Mouse (Mus musculus) spleen, postnatal 14 days (tissue): ENCODE results near the gene Ints11.

Source experiments
- DNase-seq, 2 experiments: peaks; one replicate each; pipeline ENCODE4 v3.0.0; 2021 to 2022; ENCODE audit warnings: low spot score in 2 of 2

Gene Ints11

DNA sequence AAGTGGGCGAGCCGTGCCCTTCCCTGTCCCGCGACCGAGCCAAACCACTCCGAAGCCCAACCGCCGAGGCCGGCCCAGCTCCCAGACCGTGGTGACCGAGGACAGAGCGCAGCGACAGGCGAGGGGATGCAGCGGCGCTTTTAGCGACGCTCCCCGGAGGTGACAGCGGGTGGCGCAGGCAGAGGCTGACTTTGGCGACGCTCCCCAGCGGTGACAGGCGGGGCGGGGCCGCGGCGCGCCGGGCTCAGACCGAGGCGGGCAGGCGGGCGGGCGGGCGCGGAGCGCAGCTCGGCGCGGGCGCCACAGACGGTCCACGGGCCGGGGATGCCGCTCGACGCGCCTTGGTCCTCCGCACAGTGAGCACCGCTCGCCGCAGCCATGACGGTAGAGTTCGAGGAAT lies 22.7 kb downstream of the Ints11 start:
- DNase-seq, result peak; percentile 74 to 82

DNA sequence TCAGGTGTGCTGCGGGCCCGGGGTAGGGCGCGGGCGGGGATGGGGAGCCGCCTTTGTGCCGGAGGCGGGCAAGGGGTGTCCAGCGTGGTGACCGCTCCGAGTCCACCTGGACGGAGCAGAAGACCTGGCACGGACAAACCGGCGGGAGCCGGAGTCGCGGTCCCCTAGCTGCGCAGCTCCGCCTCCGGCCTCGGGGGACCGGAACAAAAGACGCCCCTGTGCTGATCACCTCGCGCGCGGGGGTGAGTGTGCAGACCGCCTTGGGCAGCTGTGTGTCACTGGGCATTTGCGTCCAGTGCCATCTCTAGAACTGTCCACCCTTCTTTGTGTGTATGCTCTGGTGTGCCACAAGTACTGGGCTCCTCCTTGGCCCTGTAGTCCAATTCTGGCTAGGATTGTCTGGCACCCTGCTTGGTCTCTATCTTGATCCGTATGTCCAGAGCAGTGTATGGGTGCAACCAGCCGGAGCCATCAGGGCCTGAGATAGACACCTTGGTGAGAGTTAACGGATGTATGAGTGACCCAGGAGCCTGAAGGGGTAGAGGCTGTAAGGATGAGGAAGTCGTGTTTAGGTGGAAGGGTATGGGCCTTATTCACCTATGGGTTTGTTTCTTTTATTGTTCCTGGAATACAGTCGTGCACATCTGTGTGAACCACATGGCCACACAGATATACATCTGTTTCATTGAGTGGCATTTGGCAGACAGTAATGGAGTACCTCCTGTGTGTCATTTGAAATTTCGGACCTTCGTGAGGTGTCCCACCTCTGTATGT lies 23.3 kb downstream of the Ints11 start:
- peak; percentile 25 to 50 for DNase-seq

DNA sequence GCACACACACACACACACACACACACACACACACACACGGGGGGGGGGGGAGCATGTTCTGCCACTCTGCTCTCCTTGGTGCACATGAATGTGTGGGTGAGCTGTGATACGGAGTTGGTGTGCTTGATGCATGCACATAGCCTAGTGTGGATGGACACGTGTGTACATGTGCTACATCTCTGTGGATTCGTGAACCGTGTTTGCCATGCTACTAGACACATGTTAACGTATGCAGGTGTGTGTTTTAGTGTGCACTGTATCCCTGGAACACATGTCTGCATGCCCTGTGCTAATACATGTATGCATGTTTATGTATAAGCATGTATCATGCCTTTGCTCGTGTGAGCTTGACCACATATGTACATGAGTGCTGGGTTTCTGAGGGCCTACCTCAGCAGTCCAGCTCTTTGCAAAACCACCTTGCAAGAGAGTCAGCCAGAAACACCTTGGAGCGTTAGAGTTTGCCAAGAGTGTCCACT lies 23.9 kb downstream of the Ints11 start:
- peak in 1 of 2 experiments; percentile 5 for DNase-seq

DNA sequence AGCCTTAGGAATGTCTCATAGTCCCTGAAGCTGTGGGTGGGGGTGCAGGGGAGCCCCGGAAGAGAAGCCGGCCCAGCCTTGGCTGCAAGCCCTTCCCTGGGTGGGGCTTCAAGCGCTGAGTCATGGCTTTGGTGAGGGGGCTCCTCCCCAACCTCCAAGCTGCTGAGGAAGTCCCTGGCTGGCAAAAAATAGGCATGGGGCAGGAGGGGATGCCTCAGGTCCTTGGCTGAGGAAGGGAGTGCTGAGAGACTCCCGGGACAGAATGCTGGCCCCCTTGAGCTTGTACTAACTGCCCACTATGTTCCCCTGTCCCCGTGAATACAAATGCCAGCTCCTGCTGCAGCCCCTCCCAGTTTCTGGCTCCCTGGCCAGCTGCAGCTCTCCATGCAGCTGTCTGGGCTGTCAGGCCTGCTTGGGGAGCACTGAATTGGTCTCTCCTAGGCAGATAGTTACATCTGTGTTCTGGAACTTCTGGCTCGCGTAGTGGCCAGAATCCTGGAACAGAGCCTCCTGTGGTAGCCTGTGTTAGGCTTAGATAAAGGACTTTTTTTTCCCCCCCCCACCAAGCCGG lies 25.1 kb downstream of the Ints11 start:
- DNase-seq, result peak; percentile 61 to 65

DNA sequence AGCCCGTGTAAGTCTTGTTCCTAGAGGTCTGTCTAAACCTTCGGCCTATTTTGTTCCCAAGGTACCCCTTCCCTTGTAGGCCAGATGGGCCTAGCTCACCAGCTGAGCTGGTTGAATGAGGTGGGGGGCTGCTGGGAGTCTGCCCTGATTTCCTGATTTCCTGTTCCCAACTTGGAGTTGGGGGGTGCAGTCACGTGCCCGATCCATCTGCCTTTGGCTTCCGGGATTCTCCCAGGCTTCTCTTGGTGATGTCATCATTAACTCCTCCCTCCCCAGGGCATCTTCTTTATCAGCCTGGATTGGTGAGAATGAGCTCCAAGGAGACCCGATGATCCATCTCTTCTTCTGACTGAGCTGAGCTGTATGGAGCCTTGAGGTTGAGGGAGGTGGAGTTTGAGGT lies 25.9 kb downstream of the Ints11 start:
- DNase-seq, result peak in 1 of 2 experiments; percentile 7

DNA sequence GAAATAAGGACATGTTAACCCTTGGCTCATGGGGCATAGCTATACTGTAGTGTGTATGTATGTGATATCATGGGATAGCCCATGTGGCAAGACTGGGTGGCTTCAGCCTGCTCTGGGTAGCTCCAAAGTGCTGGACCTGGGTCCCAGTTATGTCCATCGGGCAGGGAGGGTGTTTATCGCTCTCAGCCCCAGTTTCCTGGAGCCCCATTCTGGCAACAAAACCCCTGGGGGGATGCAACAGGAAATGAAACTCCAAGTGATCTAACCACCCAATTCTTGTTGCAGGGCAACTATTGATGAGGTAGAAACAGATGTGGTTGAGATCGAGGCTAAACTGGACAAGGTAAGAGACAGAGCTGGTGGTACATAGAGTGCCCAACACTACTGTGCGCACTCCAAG lies 26.5 kb downstream of the Ints11 start:
- peak in 1 of 2 experiments; percentile 6 for DNase-seq

DNA sequence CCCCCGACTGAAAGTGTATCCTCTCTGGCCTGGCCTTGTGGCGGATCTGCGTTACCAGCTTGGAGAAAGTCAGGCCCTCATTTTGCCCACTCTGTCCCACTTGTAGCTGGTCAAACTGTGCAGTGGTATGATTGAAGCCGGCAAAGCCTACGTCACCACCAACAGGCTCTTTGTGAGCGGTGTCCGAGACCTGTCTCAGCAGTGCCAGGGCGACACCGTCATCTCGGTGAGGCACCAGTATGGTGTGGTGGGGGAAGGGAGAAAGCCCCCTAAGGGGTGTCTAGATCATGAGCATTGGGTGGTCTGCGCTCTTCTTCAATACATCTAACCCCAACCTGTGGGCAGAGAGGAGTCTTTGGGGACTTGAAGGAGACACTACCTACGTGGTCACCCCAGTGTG lies 27.1 kb downstream of the Ints11 start:
- DNase-seq, result peak in 1 of 2 experiments; percentile 5

DNA sequence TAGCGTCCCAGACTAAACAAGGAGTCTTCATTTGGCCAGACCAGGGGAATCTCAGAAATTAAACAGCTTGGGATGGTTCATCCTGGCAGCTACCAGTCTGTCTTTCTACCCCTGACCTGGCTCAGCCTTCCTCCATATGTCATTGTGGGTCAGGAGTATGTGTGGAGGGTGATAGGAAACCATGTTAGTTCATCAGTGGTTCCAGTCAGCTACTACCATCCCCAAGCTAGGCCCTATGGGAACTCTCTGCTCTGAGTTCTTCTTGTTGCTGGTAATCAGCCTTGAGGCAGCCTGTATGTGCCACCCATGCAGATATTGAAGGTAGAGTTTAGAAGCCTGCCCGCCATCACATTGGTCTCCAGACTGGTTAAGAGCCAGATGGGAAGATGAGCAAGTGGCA lies 29.0 kb downstream of the Ints11 start:
- no peak for DNase-seq

DNA sequence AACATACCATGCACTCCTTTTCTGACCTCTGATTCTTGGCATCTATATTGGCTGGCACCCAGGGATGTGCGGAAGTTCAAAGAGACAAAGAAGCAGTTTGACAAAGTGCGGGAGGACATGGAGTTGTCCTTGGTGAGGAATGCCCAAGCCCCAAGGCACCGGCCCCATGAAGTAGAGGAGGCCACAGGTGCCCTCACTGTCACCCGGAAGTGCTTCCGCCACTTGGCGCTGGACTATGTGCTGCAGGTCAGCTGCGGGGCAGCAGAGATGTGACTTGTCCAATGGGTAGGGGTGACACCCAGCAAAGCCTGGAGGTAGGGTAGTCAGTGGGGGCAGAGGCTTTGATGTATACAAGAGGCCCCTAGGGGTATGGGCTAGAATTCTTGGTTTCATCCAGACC lies 30.0 kb downstream of the Ints11 start:
- peak in 1 of 2 experiments; percentile 4 for DNase-seq

DNA sequence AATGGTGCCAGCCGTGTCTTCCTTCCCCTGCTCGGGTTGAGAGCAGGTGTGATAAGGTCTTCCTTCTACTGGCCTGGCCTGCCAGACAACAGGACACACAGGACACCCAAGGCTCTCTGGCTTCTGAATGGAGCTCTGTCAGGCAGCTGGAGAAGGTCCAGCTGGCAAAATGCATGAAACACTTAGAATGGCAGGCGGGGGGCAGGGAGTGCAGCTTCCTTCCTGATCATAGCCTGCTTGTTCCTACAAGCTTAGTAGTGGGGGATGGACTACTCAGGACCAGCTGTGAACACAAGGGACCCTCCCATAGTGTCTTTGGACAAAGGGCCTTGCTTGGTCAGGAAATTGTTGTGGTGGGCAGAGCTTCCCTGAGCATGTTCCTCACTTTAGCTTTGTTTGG lies 31.9 kb downstream of the Ints11 start:
- peak; percentile 1 to 3 for DNase-seq

DNA sequence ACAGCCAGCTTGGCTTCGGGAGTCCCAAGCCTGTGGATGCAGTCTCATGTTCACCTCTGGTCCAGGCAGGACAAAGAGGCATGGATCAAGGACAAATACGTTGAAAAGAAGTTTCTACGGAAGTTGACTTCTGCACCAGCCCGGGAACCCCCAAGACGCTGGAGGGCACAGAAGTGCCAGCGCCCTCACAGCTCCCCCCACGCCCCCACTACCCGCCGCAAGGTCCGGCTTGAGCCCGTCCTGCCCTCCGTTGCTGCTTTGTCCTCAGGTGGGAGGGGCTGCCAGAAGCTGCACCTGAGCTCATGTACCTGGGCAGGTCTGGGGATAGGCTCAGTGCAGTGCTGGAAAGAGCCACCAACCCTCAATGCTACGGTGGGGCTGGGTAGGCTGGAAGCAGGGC lies 33.9 kb downstream of the Ints11 start:
- peak in 1 of 2 experiments; percentile 6 for DNase-seq

DNA sequence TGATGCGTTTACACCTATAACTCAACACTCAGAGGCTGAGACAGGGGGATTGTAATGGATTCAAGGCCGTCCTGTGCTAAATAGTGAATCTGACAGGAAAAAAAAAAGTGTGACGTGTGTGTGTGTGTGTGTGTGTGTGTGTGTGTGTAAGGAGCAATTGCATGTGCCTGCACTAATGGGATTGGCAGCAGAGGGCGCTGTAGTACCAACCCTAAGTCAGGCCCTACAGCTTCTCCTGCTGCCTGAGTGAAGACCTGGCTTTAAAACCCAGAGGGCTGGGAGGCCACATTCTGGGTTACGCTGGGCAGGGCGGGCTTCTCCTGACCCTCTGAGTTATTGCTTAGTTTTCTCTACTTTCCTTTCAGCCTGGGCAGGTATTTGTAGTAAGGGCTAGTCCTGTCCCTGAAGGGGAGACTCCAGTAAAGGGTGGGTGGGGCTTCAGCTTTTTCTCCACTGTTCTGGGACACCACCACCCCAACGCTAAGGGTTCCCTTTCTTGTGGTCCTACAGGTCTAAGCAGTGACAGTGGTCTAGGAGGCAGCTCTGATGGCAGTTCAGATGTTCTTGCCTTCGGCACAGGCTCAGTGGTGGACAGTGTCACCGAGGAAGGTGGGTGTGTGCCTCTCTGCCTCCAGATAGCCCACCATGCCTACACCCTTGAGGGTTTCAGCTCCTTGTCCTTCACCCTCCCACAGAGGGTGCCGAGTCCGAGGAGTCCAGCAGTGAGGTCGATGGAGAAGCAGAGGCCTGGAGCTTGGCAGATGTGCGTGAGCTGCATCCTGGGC lies 35.2 kb downstream of the Ints11 start:
- DNase-seq, result peak; percentile 3 to 6

DNA sequence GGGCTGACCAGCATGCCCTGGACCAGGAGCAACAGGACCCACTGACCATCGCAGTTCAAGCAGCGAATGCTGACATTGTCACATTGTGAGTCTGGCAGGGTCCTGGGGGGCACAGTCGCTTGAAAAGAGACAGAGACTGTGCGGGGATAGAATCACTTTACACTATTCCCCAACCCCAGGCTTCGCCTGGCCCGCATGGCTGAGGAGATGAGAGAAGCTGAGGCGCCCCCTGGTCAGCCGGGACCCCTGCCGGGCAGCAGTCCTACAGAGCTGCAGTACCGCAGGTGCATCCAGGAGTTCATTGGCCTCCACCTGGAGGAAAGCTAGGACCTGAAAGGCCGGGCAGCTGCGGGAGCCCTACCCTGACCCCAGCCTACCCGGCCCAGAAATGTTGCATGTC lies 36.3 kb downstream of the Ints11 start:
- DNase-seq, result no peak

DNA sequence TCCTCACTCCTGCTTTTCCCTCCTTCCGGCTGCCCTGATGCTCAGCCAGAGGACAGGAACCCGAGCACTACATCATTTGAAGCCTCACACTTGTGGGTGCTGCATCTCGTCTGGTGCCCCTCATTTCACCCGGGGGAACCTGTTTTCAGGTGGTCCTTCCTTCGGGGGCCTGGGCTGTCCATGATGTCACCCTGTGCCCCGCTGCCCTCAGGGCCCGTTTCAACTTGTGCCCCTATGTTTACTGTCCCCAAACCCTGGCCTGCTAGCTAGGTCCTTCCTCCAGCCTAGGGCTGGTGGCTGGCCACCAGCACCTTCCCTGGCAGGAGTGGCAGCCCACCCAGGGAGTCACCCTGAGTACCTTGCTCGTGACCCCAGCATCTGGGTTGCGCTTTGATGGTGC lies 36.8 kb downstream of the Ints11 start:
- DNase-seq, result no peak

DNA sequence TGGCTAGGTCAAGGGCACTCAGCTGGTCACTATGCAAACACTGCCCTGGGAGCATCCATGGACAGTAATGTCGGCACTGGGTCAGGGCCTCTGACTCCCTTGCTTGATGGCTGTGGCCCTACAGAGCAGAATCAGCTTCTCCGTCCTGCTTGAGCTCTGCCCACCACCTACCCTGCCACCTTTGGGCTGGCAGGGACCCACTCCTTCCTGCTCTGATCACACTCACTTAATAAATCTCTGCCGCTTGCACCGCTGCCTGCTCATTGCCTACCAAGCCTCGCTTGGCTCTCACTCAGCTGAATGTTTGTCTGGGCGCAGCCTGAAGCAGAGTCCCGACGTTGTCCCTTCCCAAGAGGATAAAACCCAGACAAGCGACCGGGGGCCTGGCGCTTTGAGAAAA lies 37.7 kb downstream of the Ints11 start:
- DNase-seq, result no peak

DNA sequence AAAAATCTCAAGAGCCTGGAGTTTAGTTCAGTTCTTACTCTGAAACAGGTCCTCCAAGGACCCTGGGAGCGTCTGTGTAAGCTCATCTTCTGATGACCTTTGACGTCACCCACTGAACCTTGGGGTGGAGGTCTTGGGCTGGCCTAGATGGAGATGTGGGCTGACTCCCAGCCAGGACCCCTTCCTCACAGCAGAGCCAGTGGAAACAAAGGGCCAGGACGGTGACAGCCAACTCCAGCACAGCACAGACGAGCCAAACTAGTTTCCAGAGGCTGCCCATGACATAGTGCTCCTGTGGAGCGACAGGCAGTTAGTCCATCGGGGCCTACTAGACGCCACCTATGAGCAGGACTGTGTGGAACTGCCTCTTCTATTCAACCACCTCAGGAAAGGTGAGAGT lies 38.9 kb downstream of the Ints11 start:
- peak in 1 of 2 experiments; percentile 4 for DNase-seq

DNA sequence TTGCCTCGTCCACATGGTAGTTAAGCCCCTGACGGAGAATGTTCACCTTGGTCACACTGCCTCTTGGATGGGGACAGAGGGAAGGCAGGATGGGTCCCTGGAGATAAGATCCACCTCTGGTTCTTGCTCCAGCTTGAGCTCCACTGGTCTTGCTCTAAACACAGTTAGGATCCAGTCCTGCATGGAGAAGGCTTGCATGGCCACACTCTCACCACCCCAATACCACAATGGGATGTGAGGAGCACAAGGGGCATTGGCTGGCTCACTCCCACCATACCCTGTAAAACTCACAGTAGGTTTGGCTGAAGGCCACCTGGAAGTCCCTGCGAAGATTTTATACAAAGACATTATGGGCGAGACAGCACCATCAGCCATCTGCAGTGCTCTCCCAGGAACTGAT lies 39.4 kb downstream of the Ints11 start:
- DNase-seq, result no peak

DNA sequence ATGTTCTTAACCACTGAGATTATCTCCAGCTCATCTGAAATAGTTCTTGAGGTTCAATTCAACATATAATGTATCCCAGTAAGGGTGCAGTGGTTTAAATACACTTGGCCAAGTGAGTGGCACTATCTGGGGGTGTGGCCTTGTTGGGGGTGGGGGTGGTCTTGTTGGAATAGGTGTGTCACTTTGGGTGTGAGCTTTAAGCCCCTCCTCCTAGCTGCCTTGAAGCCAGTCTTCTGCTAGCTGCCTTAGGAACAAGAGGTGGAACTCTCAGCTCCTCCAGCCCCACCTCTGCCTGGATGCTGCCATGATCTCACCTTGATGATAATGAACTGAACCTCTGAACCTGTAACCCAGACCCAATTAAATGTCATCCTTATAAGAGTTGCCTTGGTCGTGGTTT lies 62.7 kb downstream of the Ints11 start:
- no peak for DNase-seq
